Mouse (Mus musculus) erythroblast, embryonic 14.5 days (primary cell): ENCODE data around the gene Med19.

Experiments
- GATA1 ChIP-seq: IDR thresholded peaks from 2 replicates; pipeline ENCODE4 v1.6.1; 2012; ENCODE audit warnings: low read length, inconsistent platforms, mixed read lengths
- TAL1 ChIP-seq: IDR thresholded peaks from 3 replicates; pipeline ENCODE4 v1.6.1; 2012; ENCODE audit warnings: low read length, inconsistent platforms, mixed read lengths

DNA sequence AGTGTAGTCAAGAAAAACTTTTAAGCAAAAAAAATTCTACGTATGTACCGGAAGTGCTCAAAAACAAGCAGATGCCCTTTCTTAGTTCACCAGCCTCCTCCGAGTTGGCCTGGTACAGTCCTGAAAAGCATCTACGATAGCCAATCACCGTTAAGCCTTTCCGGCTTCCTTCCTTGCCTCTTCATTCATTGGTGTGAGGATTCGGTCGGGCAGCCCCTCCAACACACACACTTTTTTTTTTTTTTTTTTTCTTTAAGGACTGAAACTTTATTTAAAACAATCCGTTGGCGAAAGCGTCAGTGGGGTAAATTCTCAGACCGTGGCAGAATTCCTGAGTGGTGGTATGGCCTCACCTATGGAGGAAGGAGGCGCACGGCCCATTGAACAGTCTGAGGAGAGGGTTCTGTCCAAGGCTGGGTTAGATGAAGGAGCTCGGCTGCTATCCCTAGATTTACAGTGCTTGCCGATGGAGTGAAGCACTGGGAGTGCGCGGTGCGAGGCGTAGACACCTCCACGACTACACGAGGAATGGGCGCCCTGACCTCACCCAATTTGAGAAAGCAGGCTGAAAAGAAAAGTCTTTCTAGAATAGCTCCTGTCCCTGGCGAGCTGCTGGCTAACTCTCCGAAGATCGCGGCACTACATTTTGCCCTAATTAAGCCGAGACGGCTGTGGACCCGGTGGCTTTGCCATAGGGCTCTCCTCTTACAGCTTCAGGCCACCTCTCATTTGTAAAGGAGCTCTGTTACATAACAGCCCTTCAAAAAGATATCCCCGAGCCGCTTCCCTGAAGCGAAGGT, 37.6 kb downstream of the Med19 start:
- TF ChIP-seq GATA1 (no peak), TAL1 (no peak)
